Mouse (Mus musculus): Measurements from ENCODE around the gene Myh3.

DNA sequence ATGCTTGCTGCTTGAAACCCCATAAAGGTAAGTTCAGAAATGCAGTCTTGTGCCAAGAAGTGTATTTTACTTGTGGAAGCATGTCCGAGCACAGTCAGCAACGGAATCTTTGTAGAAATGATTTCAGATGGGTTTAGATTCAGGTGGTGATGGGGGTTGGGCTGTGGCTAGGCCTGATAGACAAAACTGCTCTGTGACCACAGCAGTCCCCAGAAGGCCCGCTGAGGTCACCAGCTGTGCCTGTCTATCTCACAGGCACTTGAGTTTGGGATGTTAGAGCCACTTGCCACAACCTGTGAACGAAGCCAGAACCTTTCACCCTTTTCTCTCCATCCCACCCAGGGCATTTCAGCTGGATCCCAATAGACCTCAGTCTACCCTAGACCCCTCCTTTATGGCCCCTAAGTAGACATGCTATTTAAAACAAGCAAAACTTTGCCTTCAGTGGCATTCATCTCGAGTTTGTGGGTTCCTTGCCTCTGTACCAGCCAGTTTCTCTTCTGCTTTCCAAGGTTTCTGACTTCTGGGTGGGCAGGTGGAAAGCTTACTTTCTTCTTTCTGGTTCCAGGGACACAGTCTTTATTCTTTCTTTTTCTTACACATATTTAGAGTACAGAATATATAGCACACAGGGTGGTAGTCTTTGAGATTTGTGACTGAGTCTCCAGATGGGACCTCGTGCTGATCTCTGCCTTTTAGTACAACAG, 66.6 kb downstream of the Myh3 start:
- TF ChIP-seq GATA1 (IDR thresholded peaks at IDR 0.05; ENCODE audit: borderline replicate concordance, low read length) (no peak), FLI1 (IDR thresholded peaks at IDR 0.05; ENCODE audit: low read length) (no peak)

Data from megakaryocyte, embryonic 14.5 days (primary cell).